Mouse (Mus musculus) hindbrain, postnatal 0 days (tissue): ENCODE results near the gene Atp6v0c. TPM values are rescaled to one million over a fixed set of nuclear protein-coding genes. Genes with fewer than 3 reads are reported as not detected.
"Not testable (repeated sequence)": the region's sequence is repeated elsewhere in the genome, so short reads cannot be mapped to it uniquely, and the experiment has no call there.

Source experiments
- ATAC-seq: fragments of 200-750 bp; cut with Nextera tagmentation; 2 replicates; pipeline ENCODE4 v1.8.0; 2017; ENCODE audit warnings: mild to moderate bottlenecking, moderate TSS enrichment, moderate library complexity
- DNase-seq: peaks from one replicate; pipeline ENCODE4 v3.0.0-alpha.2; 2015; ENCODE audit warnings: low spot score
- H3K27ac ChIP-seq: fragments of 300-500 bp; sonication (generic); 2 replicates; pipeline ENCODE4 v1.5.1; 2014; ENCODE audit warnings: mild to moderate bottlenecking
- H3K27me3 ChIP-seq: fragments of 300-500 bp; sonication (generic); 2 replicates; pipeline ENCODE4 v1.6.1; 2014; ENCODE audit warnings: low read length, mixed read lengths; ENCODE audit not compliant: insufficient read depth
- H3K36me3 ChIP-seq: fragments of 300-500 bp; sonication (generic); 2 replicates; pipeline ENCODE4 v1.6.1; 2014; ENCODE audit warnings: low read length, mixed read lengths; ENCODE audit not compliant: insufficient read depth
- H3K4me1 ChIP-seq: fragments of 300-500 bp; sonication (generic); 2 replicates; pipeline ENCODE4 v1.6.1; 2014; ENCODE audit warnings: antibody characterized with exemption, low read length, mixed read lengths; ENCODE audit not compliant: insufficient read depth
- H3K4me2 ChIP-seq: fragments of 300-500 bp; sonication (generic); 2 replicates; pipeline ENCODE4 v1.6.1; 2014; ENCODE audit warnings: low read depth, mild to moderate bottlenecking, low read length, moderate library complexity, mixed read lengths
- H3K4me3 ChIP-seq: fragments of 300-500 bp; sonication (generic); 2 replicates; pipeline ENCODE4 v1.5.1; 2014; ENCODE audit warnings: low read length
- H3K9ac ChIP-seq: fragments of 300-500 bp; sonication (generic); replicated peaks from 2 replicates; pipeline ENCODE4 v1.6.1; 2014; ENCODE audit warnings: mild to moderate bottlenecking, low read length, moderate library complexity, mixed read lengths
- H3K9me3 ChIP-seq: fragments of 300-500 bp; sonication (generic); 2 replicates; pipeline ENCODE4 v1.6.1; 2016; ENCODE audit warnings: low read length, mixed read lengths
- CTCF ChIP-seq: IDR thresholded peaks from 2 replicates; pipeline ENCODE4 v1.5.1; 2016; ENCODE audit warnings: antibody characterized with exemption, control low read depth, low read depth
- WGBS: fragments of 180-500 bp; shearing (Covaris S2); extraction: QIAGEN DNeasy Blood & Tissue Kit; methylation state at CpG from one replicate; pipeline ENCODE4 v1.1.7; 2014; 5-methylcytosine and 5-hydroxymethylcytosine counted together
- polyA plus RNA-seq: library from polyadenylated mRNA; unstranded; fragments of >200 nt; fragmentation: Nextera tagmentation; extraction: Ambion mirVana; gene quantifications from 2 replicates; pipeline ENCODE4 v1.2.1, GENCODE M21; 2015
- total RNA-seq: library from RNA; depleted of rRNA; stranded (reverse); fragments of >200 nt; gene quantifications from 2 replicates; pipeline ENCODE4 v1.2.3, GENCODE M21; 2014

Gene Atp6v0c
- total and polyA plus RNA-seq, 2 experiments from 2014 or later = 854 to 2,275 TPM

GRCm38 (mm10) chr17:24139968-24140367 is 29.5 kb downstream of the Atp6v0c start:
- 0 out of 2 replicates have a peak overlapping the region, but pooled peaks have one; percentile 97 for H3K4me3 ChIP-seq
- no peak overlapping the region for H3K27ac ChIP-seq
- H3K27me3 ChIP-seq = no peaks in the 10 kb centered on the region
- H3K4me1 ChIP-seq = peaks cover 8% of the 10 kb centered on the region; the same call in 1 of the 2 replicates
- WGBS = 90% methylated on average over 4 of the region's 4 CpGs
- DNase-seq = no peak
- no peaks in the 10 kb centered on the region for H3K9me3 ChIP-seq
- H3K4me2 ChIP-seq = peak overlapping the region; percentile 94
- no peak overlapping the region for H3K9ac ChIP-seq
- H3K36me3 ChIP-seq = no peaks in the 10 kb centered on the region
- TF ChIP-seq CTCF = no peak
- no peak for ATAC-seq

DNA sequence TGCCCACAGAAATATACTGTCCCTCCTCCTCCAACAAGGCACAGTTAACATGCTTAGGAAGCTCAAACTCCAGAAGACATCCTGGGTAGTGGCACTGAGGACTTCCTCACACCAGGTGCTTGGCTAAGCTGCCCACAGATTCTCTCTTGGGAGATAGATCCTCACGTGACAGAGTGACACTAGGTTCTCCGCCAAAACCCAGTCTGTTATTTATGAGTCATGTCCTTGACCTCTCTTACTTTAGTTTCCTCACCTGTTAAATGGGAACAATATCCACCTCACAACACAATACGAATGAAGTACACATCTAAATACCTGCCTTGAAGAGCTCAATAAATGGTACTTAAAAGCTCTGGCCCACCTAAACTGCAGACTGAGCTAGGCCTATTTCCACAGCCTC is 30.2 kb downstream of the Atp6v0c start:
- H3K27ac ChIP-seq = no peak overlapping the region
- 75% methylated on average over 3 of the region's 3 CpGs for WGBS
- no peak overlapping the region for H3K4me2 ChIP-seq
- no peaks in the 10 kb centered on the region for H3K9me3 ChIP-seq
- no peaks in the 10 kb centered on the region for H3K36me3 ChIP-seq
- peaks cover 8% of the 10 kb centered on the region; the same call in 1 of the 2 replicates for H3K4me1 ChIP-seq
- TF ChIP-seq CTCF = no peak
- no peak for DNase-seq
- no peaks in the 10 kb centered on the region for H3K27me3 ChIP-seq
- no peak overlapping the region for H3K9ac ChIP-seq
- ATAC-seq = no peak
- H3K4me3 ChIP-seq = no peak overlapping the region

GRCm38 (mm10) chr17:24137226-24137880 is 32.1 kb downstream of the Atp6v0c start:
- Histone ChIP-seq H3K9me3 (no peaks in the 10 kb centered on the region), H3K4me2 (no peak overlapping the region), H3K4me1 (peaks cover 8% of the 10 kb centered on the region; the same call in 1 of the 2 replicates), H3K27me3 (no peaks in the 10 kb centered on the region), H3K4me3 (no peak overlapping the region), H3K36me3 (no peaks in the 10 kb centered on the region), H3K9ac (no peak overlapping the region), H3K27ac (no peak overlapping the region)
- no peak for TF ChIP-seq CTCF
- 72% methylated on average over 2 of the region's 2 CpGs for WGBS
- no peak for DNase-seq
- no peak for ATAC-seq

DNA sequence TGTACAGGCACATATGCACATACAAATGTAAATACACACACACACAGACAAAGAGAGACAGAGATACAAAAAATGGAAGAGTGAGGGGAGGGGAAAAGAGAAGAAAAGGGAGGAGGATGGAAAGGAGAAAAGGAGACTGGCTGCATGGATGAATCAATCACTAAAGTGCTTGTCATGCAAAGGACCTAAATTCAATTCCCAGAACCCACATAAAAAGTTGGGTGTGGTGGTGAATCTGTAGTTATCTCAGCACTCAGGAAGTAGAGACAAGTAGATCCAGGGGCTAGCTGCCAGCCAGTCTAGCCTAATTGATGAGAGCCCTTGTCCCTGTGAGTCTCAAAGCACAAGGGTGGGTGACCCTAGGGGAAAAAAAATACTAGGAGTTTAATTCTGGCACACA is 35.4 kb downstream of the Atp6v0c start:
- Histone ChIP-seq H3K4me2 (no peak overlapping the region), H3K9ac (no peak overlapping the region), H3K9me3 (no peaks in the 10 kb centered on the region), H3K4me3 (no peak overlapping the region), H3K36me3 (no peaks in the 10 kb centered on the region), H3K27ac (no peak overlapping the region), H3K27me3 (no peaks in the 10 kb centered on the region), H3K4me1 (no peaks in the 10 kb centered on the region)
- TF ChIP-seq CTCF = no peak
- no peak for ATAC-seq
- DNase-seq = no peak

DNA sequence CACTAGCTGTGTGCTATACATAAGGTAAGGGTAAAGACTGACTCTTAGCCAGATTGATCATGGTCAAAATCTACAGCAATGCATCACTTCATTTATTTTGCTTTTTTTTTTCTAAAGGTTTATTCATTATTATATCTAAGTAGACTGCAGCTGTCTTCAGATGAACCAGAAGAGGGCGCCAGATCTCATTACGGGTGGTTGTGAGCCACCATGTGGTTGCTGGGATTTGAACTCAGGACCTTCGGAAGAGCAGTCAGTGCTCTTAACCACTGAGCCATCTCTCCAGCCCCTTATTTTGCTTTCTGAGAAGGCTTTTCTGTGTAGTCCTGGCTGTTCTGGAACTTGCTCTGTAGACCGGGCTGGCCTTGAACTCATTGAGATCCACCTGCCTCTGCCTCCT is 36.6 kb downstream of the Atp6v0c start:
- H3K27ac ChIP-seq, H3K4me2 ChIP-seq, ATAC-seq, DNase-seq, H3K4me1 ChIP-seq, H3K9me3 ChIP-seq, H3K9ac ChIP-seq, H3K4me3 ChIP-seq, H3K27me3 ChIP-seq, H3K36me3 ChIP-seq: not testable (repeated sequence)
- WGBS = 85% methylated on average over 4 of the region's 4 CpGs

DNA sequence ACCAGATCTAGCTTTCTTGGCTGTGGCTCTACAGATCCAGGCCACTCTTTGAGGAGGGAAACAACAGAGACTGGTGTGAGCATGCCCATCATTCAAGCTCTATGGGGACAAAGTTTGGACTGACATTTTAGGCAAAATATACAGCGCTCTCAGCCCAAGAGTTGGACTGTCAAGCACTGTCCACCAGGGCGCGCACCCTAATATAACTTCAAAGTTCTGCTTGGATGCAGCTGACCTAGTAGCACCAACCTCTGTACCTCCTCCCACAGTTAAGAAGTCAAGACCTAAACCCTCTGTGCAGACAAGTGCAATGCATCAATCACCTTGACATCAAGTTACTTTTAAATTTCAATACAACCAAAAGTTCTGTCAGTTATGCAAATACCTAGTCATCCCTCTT is 37.9 kb downstream of the Atp6v0c start:
- Histone ChIP-seq H3K36me3 (no peaks in the 10 kb centered on the region), H3K4me1 (no peaks in the 10 kb centered on the region), H3K9ac (no peak overlapping the region), H3K27ac (no peak overlapping the region), H3K4me3 (no peak overlapping the region), H3K4me2 (no peak overlapping the region), H3K27me3 (no peaks in the 10 kb centered on the region), H3K9me3 (no peaks in the 10 kb centered on the region)
- TF ChIP-seq CTCF = no peak; the same call in 1 of the 2 replicates
- DNase-seq = no peak
- ATAC-seq = no peak
- 89% methylated on average over 3 of the region's 3 CpGs for WGBS

- ATAC-seq = not testable (repeated sequence)
Measured at GRCm38 (mm10) chr17:24129246-24129645, 40.3 kb downstream of the Atp6v0c start.

More at GRCm38 (mm10) chr17:24129246-24129645, 40.3 kb downstream of the Atp6v0c start:
- not testable (repeated sequence) for H3K27me3 ChIP-seq, H3K9ac ChIP-seq, H3K9me3 ChIP-seq, H3K27ac ChIP-seq, H3K4me2 ChIP-seq, H3K4me3 ChIP-seq, DNase-seq, H3K36me3 ChIP-seq, H3K4me1 ChIP-seq
- 95% methylated on average over 4 of the region's 4 CpGs for WGBS
